Mouse (Mus musculus): ENCODE results near the gene Pkn1. TPM values are rescaled to one million over a fixed set of nuclear protein-coding genes. Genes with fewer than 3 reads are reported as not detected.

The Pkn1 gene
- polyA plus RNA-seq, 2 experiments from 2014 or later: 21.0 to 25.9 TPM

DNA sequence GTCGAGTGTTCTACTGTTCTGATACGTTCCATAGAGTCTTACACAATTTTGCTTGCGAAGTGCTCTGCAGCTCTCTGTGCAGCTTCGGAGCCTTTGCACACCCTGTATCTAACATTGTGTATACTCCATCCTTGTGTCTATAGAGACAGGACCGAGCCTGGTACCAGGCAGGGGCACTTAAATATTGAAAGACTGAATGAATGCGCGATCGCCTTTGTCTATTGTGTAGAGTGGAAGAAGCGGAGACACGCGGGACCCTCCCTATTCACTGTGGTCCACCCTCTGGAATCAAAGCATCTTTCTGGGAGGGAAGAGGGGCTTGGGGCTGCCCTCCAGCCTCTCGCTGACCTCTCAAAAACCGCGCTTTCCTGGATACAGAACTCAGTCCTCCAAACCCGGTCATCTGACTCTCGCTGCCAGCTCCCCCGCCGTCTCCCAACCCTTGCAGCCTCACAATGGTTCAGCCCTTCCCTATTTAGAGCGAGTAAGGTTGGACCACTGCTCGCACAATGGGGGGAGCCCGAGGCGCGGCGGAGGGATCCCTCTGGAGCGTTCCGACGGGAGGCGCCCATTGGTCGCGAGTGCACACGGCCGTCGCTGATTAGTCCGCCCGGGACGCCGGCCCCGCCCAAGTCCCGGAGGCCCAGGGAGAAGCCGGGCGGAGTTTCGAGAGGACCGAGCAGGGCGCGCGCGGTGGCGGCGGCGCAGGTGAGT, 46.8 kb downstream of the Pkn1 start, which contains the start of gene Gipc1:
Gipc1 (plus strand) TSS at position 648 of the 714 bp plus-strand sequence.
- ATAC-seq: peak; percentile 98

DNA sequence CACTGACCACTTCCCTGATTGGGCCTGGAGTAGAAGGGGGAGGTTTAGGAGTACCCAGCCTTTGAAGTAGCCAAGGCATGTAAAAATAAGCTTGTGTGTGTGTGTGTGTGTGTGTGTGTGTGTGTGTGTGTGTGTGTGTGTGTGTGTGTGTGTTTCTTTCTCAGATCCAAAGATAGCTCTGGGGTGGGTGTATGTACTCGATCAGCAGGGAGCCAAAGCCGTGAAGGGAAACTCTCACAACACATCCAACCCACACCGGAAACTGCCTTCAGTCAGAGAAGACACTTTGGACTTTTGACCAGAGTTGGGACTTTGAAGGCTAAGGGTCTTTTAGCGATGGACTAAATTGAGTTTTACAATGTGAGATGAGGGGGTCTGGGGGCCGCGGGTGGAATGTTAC, 49.3 kb downstream of the Pkn1 start:
- no peak for ATAC-seq

DNA sequence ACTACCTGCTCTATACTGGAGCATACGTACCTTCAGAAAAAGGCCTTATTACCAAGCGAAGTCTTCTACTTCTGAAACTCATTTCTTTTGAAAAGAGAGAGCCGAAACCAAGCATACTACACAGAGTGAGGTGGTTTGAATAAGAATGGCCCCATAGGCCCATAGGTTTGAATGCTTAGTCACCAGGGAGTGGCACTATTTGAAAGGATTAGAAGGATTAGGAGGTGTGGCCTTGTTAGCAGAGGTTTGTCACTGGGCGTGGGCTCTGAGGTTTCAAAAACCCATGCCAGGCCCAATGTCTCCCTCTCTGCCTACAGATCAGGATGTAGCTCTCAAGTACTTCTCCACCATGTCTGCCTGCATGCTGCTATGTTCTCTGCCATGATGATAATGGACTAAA, 50.9 kb downstream of the Pkn1 start:
- ATAC-seq: no peak

DNA sequence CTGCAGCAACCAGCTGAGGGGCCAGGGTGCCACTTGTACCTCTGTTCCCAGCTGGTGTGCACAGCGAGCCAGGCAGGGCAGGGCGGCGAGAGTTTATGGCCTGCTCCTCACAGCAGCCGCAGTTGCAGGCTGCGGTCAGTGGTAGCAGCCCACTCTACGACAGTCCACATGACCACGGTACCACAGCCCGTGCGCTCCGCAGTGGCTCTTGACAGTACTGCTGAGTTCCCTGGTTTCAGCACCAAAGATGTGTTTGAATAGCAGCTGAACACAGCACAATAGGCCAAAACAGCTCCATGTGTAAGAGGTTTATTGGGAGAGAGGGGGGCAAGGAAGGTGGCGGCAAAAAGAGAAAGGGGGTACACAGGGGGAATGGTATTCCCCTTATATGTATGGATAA, 51.5 kb downstream of the Pkn1 start:
- no peak for ATAC-seq

DNA sequence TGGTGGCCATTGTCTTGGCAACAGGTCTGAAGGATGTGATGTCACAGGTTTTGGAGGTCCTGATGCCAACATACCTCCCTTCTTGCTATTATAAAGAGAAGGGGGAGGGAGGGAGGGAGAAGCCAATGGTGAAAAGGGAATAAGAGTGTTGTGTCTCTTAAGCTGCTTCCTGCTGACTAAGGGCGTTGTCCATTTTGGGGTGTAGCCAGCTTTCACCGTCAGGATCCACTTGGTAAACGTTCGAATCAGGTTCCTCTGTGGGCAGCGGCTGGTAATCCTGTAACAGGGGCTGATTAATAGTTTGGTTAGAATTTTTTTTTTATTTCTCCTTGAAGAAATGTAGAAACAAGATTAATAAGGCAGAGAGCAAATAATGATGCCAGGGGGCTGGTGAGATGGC, 59.3 kb downstream of the Pkn1 start:
- no peak for ATAC-seq

DNA sequence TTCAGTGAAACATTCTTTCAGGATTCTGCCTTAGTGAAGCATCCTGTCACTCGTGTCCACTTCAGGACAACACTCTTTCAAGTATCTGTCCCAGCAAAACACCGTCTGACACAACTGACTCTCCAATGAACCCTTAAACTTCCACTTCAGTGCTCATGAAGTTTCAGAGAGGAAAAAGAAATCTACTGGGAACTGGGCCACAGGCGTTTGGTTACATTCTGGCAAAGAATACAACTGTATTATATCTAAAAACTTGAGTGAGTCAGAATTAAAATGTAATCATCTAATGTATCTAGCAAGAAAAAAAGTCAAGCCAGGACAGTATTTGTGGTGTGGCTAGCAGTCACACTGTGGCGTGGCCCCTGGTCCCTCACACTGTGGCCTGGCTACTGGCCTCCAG, 60.1 kb downstream of the Pkn1 start:
- ATAC-seq: no peak

DNA sequence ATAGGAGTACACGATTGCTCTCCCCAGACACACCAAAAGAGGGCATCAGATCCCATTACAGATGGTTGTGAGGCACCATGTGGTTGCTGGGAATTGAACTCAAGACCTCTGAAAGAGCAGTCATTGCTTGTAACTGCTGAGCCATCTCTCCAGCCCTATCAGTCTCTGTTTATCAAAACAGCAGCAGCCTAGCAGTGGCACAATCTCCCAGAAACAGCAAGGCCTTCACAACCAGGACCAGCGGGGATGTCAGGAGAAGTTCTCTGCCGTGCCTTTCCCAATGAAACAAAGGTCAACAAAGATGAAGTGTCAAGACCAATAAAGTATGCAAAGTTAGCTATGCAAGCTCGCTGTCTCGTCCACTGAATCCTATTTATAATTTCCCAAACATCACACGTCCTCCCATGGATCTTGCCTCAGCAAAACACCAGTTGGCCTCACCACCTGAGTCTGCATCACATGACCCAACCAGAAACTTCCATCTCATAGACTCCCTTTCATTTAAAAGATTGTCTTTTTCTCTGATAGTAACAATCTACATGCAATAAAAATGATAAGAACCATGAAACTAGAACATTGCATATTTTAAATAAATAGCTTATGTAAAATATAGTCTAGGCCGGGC, 66.8 kb downstream of the Pkn1 start:
- no peak for ATAC-seq

DNA sequence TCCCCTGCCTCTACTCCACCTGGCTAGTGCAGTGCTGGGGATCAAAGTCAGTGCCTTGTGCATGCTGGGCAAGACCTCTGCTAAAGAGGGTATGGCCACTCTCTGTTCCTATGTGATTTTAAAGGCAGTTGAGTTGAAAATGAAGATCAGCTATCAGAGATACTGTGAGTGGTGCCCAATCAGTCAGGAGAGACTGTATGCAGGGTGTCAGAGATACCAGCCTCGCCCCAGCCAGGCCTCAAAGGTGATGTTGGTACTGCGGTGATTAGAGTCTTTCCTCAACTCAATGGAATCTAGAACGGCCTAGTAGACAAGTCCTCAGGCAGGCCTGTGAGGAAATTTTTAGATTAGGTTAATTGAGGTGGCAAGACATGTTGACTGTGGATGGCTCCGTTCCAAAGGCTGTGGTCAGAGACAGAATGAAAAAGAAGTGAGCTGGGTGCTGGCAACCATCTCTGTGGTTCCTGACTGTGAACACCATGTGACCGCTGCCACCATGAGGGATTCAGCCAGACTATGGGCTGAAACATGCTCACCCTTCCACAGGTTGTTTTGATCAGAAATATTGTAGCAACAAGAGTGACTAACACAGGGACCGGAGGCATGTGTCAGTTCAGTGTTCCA, 73.2 kb downstream of the Pkn1 start:
- ATAC-seq: no peak

DNA sequence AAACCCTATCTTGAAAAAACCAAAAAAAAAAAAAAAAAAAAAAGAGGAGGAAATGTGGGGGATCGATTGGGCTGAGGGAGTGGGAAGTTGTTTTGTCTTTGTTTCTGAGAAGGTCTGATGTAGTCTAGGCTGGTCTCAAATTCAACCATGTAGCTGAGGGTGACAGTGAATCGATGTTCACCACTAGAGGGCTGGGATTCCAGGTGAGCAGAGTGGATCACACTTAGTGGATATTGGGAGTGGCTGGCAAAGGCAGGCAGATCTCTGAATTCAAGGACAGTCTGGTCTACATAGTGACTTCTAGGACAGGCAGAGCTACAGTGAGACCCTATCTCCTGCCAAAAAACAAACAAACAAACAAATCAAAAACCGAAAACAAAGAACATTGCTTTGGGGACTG, 74.2 kb downstream of the Pkn1 start:
- ATAC-seq: no peak

- ATAC-seq: no peak
These were observed 75.4 kb downstream of the Pkn1 start for GRCm38 (mm10) chr8:83623549-83623948.

DNA sequence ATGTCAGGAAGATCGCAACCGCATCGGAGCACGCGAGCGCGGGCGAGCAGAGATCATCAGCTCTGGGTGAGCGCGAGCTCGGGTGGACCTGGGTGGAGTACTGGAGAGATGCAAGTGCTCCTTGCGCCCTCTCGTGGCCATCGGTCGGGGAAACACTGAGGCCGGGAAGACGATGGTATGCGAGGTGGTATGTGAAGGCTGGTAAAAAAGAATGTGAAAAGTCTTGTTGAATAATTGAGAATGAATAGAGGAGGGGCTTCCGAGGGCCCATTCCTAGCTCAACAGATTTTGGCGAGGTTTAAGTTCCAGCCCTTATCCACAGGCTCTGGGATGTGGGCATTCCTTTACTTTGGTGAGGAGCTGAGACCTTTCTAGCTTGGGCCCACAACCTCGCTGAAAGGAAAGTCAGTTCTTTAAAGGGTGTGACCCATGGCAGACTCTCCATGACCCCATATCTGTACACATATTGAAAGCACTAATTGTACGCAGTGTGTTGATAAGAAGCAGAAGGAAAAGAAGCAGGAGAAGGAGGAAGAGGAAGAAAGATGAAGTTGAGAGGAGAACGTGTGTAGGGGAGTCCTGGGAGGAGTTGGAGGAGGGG, 76.5 kb downstream of the Pkn1 start:
- peak; percentile 93 for ATAC-seq

DNA sequence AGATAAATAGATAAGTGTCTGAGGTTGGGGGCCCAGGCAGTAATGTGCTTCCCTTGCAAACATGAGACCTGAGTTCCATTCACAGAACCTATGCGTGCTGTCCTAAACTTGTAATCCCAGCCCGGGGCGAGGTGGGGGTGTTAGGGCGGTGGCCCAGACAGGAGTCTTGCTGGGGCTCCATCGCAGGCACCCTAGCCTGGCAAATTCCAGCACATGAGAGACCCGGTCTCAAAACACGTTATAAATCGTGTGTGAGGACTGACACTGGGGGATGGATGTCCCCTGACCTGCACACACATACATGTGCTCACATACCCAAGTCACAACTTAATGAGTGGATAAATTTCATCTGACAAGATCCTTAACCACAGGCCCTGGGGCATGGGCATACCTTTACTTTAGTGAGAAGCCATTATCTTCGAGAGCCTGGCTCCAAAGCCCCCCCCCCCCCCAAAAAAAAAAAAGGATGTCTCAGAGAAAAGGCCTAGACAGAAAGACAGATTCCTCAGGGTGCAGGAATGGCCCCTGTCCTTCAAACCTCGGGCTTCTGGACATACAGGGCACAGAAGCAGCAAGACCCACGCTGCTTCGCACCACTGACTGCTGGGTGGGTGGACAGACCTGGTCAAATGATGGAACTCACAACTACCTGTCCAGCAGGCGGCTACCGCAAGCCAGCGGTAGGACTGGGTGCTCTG, 77.1 kb downstream of the Pkn1 start:
- ATAC-seq: no peak

DNA sequence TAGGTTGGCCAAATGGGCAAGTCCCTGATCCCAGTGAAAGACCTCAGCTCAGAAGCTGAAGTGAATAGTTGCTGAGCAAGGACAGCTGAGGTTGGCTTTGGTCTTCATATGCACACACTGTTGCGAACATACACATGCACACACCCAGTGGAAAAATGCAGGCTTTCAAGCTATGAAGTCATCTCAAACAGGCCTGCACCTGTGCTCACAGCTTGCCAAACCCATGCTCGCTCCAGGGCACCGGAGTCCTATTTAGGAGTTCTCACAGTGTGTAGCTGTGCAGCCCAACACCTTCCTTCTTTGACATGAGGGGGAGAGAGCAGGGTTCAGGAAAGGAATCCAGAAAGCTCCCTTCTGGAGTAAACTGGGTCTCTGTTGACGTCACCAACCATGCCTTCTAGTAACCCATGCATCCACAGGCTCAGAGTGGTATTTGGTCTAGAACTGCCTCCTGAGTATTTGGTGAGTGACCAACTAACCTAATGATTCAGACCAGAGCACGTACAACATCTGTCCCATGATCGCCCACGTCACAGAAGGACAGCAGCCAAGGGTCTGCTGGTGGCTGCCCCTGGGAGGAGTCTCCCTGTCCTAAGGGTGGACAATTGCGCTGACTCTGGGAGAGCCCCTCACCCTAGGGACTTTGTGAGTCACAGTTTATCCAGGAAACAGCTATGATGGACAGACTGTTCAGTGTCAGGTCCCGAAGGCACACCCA, 79.3 kb downstream of the Pkn1 start:
- ATAC-seq: no peak

- ATAC-seq: no peak
These were observed 80.4 kb downstream of the Pkn1 start for GRCm38 (mm10) chr8:83618566-83618965.

DNA sequence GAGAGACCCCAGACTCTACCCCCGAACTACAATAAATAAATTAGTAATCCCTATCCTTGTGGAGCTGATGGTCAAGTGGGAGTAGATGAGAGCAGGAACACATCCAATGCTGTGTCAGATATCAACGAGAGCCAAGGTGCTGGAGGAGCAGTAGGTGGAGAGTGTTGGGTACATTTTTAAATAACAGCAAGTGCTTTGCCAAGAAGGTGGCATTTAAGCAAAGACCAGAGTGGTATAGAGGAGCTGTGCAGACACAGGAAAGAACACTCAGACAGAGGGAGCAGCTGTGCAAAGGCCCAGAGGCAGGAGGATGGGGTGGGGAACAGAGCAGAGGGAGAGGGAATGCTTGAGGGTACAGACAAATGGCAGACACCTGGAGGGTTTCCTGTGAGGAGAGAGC, 81.9 kb downstream of the Pkn1 start:
- ATAC-seq: no peak

DNA sequence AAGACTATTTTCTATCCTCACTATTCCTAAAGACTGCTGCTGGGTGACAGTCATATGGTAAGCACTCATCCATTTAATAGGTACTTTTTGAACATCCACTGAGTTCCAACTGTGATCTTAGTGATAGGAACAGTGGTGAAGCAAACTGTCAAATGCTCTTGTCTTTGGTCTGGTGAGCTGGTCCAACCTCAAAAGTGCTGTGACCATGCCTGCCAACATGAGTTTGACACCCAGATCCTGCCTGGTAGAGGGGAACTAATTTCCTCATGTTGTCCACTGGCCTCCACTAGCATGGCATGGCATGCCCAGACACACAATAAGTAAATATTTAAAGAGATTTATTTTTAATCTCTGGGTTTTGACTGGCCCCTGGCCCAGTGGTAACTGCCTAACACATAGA, 82.4 kb downstream of the Pkn1 start:
- no peak for ATAC-seq

Other genes starting within 250 kb of the Pkn1 start
- 10 to 100 TPM; 28.3 to 38.3 TPM for gene Scoc, start 240.8 kb downstream of the Pkn1 start, polyA plus RNA-seq (2017; shearing (Covaris generic))
- under 1 TPM in 1 of 2 experiments, not detected in 1; 0.07 TPM for gene Olfr370, start 163.4 kb downstream of the Pkn1 start, polyA plus RNA-seq (2017; shearing (Covaris generic))
- 100 to 1,000 TPM; 277 to 291 TPM for gene Ndufb7, start 132.5 kb downstream of the Pkn1 start, polyA plus RNA-seq (2017; shearing (Covaris generic))
- gene Tecr, start 91.2 kb downstream of the Pkn1 start, polyA plus RNA-seq (2017; shearing (Covaris generic)): 100 to 1,000 TPM; 408 to 507 TPM
- gene Dnajb1, start 91.0 kb downstream of the Pkn1 start, polyA plus RNA-seq (2017; shearing (Covaris generic)): 10 to 100 TPM; 44.9 to 62.3 TPM
- gene Gipc1, start 46.5 kb downstream of the Pkn1 start, polyA plus RNA-seq (2017; shearing (Covaris generic)): 10 to 100 TPM; 14.8 to 21.9 TPM
- gene Ptger1, start 32.5 kb downstream of the Pkn1 start, polyA plus RNA-seq (2017; shearing (Covaris generic)): 1 to 10 TPM; 1.2 TPM
- 100 to 1,000 TPM; 153 to 208 TPM for gene Ddx39, start 16.0 kb upstream of the Pkn1 start, polyA plus RNA-seq (2017; shearing (Covaris generic))
- gene Adgre5, start 42.1 kb upstream of the Pkn1 start, polyA plus RNA-seq (2017; shearing (Covaris generic)): 100 to 1,000 TPM; 199 to 267 TPM
- gene Adgrl1, start 200.9 kb upstream of the Pkn1 start, polyA plus RNA-seq (2017; shearing (Covaris generic)): 10 to 100 TPM in 1 of 2 experiments, 1 to 10 TPM in 1; 8.9 to 11.5 TPM

All from CD4-positive, CD25-positive, alpha-beta regulatory T cell, adult 4 months (primary cell).